In the genomic region with DNA sequence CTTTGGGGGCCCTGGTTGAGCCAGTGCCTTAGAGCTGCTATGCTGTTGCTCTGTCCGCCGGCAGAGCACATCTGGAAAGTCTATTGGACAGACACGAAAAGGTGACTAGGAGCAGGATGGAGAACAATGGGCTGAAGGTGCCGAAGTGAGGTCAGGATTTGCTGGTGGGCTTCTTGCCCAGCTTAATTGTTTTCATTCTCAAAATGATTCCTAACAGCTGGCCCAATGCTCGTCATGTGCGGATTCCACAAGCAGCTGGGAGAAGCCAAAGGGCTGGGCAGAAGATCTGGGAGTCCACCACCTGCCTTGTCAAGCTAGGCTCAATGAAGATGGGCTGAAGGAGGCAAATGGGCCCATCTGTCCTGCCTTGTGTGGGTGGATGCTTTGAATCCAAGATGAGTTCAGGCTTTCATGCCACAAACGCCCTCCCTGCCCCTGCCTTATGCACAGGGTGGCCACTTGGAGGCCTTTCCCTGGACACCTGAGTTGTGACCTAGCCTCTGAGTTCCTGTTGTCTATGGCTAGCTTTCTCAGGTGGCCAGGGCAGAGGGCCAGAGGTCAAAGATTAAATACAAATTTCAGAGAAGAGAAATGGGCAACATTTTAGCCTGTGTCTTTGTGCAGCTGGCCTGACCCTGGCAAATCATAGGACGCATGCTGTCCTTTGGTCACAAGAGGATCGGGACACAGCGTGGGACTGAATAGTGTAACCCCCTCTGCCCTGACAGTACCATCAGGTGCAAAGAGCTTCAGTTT, we compare ENCODE assay signal across 14 mouse cellular contexts.
DNase-seq lines count a peak whose midpoint lies in the region; ATAC-seq and TF ChIP-seq lines count a peak whose summit lies in the region.
"Had no signal": no experiment of that assay in that cellular context is flagged by ENCODE, and none has a peak within 500 bp of the region (broad histone marks: within the 10 kb centered on the region; RNA-seq: fewer than 3 reads in every experiment).

No protein-coding gene starts in this region.

- no peak for TF ChIP-seq POLR2A in liver, adult 2 months (IDR thresholded peaks at IDR 0.05; ENCODE audit: extremely low read depth, insufficient read depth, low read length)

- no peak overlapping the region for H3K27ac ChIP-seq in liver, adult 2 months (replicated peaks; ENCODE audit: insufficient read depth, low read depth, low read length)
- H3K27ac ChIP-seq in liver, embryonic 11.5 days (ENCODE audit: low read depth, low read length) = no peak overlapping the region
- H3K27ac ChIP-seq in heart, postnatal 0 days (ENCODE audit: low read depth) = no peak overlapping the region
- H3K27ac ChIP-seq in limb, embryonic 15.5 days = peak overlapping the region; percentile 68; the same call in 1 of the 2 replicates
- H3K27ac ChIP-seq in hindbrain, embryonic 10.5 days = no peak overlapping the region; the same call in 1 of the 2 replicates
- H3K27ac ChIP-seq: intestine, embryonic 15.5 days; layer of hippocampus, adult 2 months; midbrain, embryonic 13.5 days; neural tube, embryonic 13.5 days had no signal

- no peaks in the 10 kb centered on the region for H3K9me3 ChIP-seq in liver, embryonic 11.5 days (ENCODE audit: control insufficient read depth, low read length)
- no peaks in the 10 kb centered on the region for H3K9me3 ChIP-seq in heart, postnatal 0 days (replicated peaks; ENCODE audit: control insufficient read depth, low read length)
- H3K9me3 ChIP-seq in limb, embryonic 15.5 days = no peaks in the 10 kb centered on the region
- H3K9me3 ChIP-seq in hindbrain, embryonic 10.5 days = no peaks in the 10 kb centered on the region
- H3K9me3 ChIP-seq: intestine, embryonic 15.5 days; midbrain, embryonic 13.5 days; neural tube, embryonic 13.5 days had no signal

- no peaks in the 10 kb centered on the region for H3K79me2 ChIP-seq in liver, adult 2 months (ENCODE audit: control insufficient read depth, insufficient read depth, low read length)

- no peak for TF ChIP-seq EP300 in heart, postnatal 0 days (IDR thresholded peaks at IDR 0.05; ENCODE audit: low read depth)

- H3K4me1 ChIP-seq in liver, adult 2 months (ENCODE audit: control insufficient read depth, insufficient read depth, low read length) = no peaks in the 10 kb centered on the region
- no peaks in the 10 kb centered on the region for H3K4me1 ChIP-seq in liver, embryonic 11.5 days (replicated peaks; ENCODE audit: control insufficient read depth, insufficient read depth, low read length)
- no peaks in the 10 kb centered on the region for H3K4me1 ChIP-seq in heart, postnatal 0 days (ENCODE audit: control insufficient read depth, insufficient read depth)
- peaks cover 29% of the 10 kb centered on the region for H3K4me1 ChIP-seq in limb, embryonic 15.5 days
- peaks cover 34% of the 10 kb centered on the region for H3K4me1 ChIP-seq in hindbrain, embryonic 10.5 days (replicated peaks)
- H3K4me1 ChIP-seq: intestine, embryonic 15.5 days had no signal

- no peak overlapping the region for H3K9ac ChIP-seq in liver, adult 2 months (ENCODE audit: low read depth, low read length)
- H3K9ac ChIP-seq in liver, embryonic 11.5 days (ENCODE audit: low read depth, low read length) = no peak overlapping the region
- no peak overlapping the region for H3K9ac ChIP-seq in heart, postnatal 0 days (replicated peaks; ENCODE audit: low read depth, low read length)
- no peak overlapping the region for H3K9ac ChIP-seq in limb, embryonic 15.5 days
- H3K9ac ChIP-seq: intestine, embryonic 15.5 days; midbrain, embryonic 13.5 days; neural tube, embryonic 13.5 days had no signal

- no peaks in the 10 kb centered on the region for H3K27me3 ChIP-seq in liver, adult 2 months (ENCODE audit: control insufficient read depth, insufficient read depth, low read length)
- no peaks in the 10 kb centered on the region for H3K27me3 ChIP-seq in liver, embryonic 11.5 days (replicated peaks; ENCODE audit: control insufficient read depth, insufficient read depth, low read length)
- H3K27me3 ChIP-seq in heart, postnatal 0 days (ENCODE audit: control insufficient read depth, insufficient read depth, low read length) = no peaks in the 10 kb centered on the region
- no peaks in the 10 kb centered on the region for H3K27me3 ChIP-seq in limb, embryonic 15.5 days
- no peaks in the 10 kb centered on the region for H3K27me3 ChIP-seq in hindbrain, embryonic 10.5 days (ENCODE audit: insufficient read depth, poor library complexity, severe bottlenecking)
- H3K27me3 ChIP-seq: intestine, embryonic 15.5 days; midbrain, embryonic 13.5 days; neural tube, embryonic 13.5 days had no signal

- 72% methylated on average over 10 of the region's 10 CpGs for WGBS in liver, adult 2 months
- 84% methylated on average over 10 of the region's 10 CpGs for WGBS in liver, embryonic 11.5 days
- WGBS in heart, postnatal 0 days = 69% methylated on average over 10 of the region's 10 CpGs
- 58% methylated on average over 10 of the region's 10 CpGs for WGBS in limb, embryonic 15.5 days
- WGBS in hindbrain, embryonic 10.5 days = 80% methylated on average over 10 of the region's 10 CpGs

- peak; percentile 21 for DNase-seq in liver, adult 2 months (ENCODE audit: extremely low read depth, low read depth, low spot score)
- DNase-seq in liver, embryonic 11.5 days (ENCODE audit: low spot score) = no peak
- peak; percentile 30 for DNase-seq in gastrocnemius, adult 18-20 months (ENCODE audit: low spot score)
- DNase-seq in heart, postnatal 0 days (ENCODE audit: low spot score) = no peak
- no peak for DNase-seq in B cell, adult 2 months
- no peak for DNase-seq in hindbrain, embryonic 10.5 days (ENCODE audit: low spot score)
- no peak for DNase-seq in thymus, postnatal 0 days (ENCODE audit: low spot score)
- DNase-seq: retina, postnatal 1 day; spleen, adult 18-20 months had no signal

- TF ChIP-seq CTCF in liver, adult 2 months (IDR thresholded peaks at IDR 0.05; ENCODE audit: low read depth, low read length) = no peak
- no peak for TF ChIP-seq CTCF in heart, postnatal 0 days (IDR thresholded peaks at IDR 0.05; ENCODE audit: low read depth)

- no peak overlapping the region for H3K4me2 ChIP-seq in liver, embryonic 11.5 days
- no peak overlapping the region for H3K4me2 ChIP-seq in heart, postnatal 0 days (ENCODE audit: low read depth, low read length)
- H3K4me2 ChIP-seq in limb, embryonic 15.5 days = no peak overlapping the region
- H3K4me2 ChIP-seq: intestine, embryonic 15.5 days; midbrain, embryonic 13.5 days; neural tube, embryonic 13.5 days had no signal

- no peak for ATAC-seq in liver, embryonic 11.5 days (replicated peaks; ENCODE audit: low FRiP score)
- peak; percentile 24 for ATAC-seq in heart, postnatal 0 days (ENCODE audit: insufficient read depth, low read depth)
- ATAC-seq in limb, embryonic 15.5 days (ENCODE audit: insufficient number of reproducible peaks, low FRiP score, low TSS enrichment, low read depth) = no peak
- ATAC-seq: intestine, embryonic 15.5 days; midbrain, embryonic 13.5 days had no signal

- no peak overlapping the region for H3K4me3 ChIP-seq in liver, adult 2 months (ENCODE audit: insufficient read depth, low read depth, low read length)
- no peak overlapping the region for H3K4me3 ChIP-seq in liver, embryonic 11.5 days (ENCODE audit: low read depth, low read length)
- H3K4me3 ChIP-seq in heart, postnatal 0 days (ENCODE audit: low read depth, low read length) = no peak overlapping the region
- H3K4me3 ChIP-seq in limb, embryonic 15.5 days = no peak overlapping the region
- no peak overlapping the region for H3K4me3 ChIP-seq in hindbrain, embryonic 10.5 days
- H3K4me3 ChIP-seq: intestine, embryonic 15.5 days; layer of hippocampus, adult 2 months; midbrain, embryonic 13.5 days; neural tube, embryonic 13.5 days had no signal

- H3K36me3 ChIP-seq in liver, adult 2 months (ENCODE audit: control insufficient read depth, insufficient read depth, low read length) = no peaks in the 10 kb centered on the region
- H3K36me3 ChIP-seq in liver, embryonic 11.5 days (ENCODE audit: control insufficient read depth, insufficient read depth, low read length) = no peaks in the 10 kb centered on the region
- H3K36me3 ChIP-seq in heart, postnatal 0 days (replicated peaks; ENCODE audit: control insufficient read depth, insufficient read depth, low read length) = no peaks in the 10 kb centered on the region
- no peaks in the 10 kb centered on the region for H3K36me3 ChIP-seq in limb, embryonic 15.5 days
- no peaks in the 10 kb centered on the region for H3K36me3 ChIP-seq in hindbrain, embryonic 10.5 days
- H3K36me3 ChIP-seq: intestine, embryonic 15.5 days; midbrain, embryonic 13.5 days; neural tube, embryonic 13.5 days had no signal

Comparison
In these comparisons a context has a peak if more than half of its experiments do, and no peak if none do; other contexts are left out.
1. DNase-seq: peak in liver, adult 2 months (single experiment) and gastrocnemius, adult 18-20 months (single experiment); none in liver, embryonic 11.5 days (single experiment), heart, postnatal 0 days (single experiment), B cell, adult 2 months (0 of 2), hindbrain, embryonic 10.5 days (single experiment) and thymus, postnatal 0 days (single experiment).